Mouse (Mus musculus) CH12.LX (cell line): ENCODE measurements around the gene Lrp4. TPM values are rescaled to one million over a fixed set of nuclear protein-coding genes. Genes with fewer than 3 reads are reported as not detected.

ENCODE experiments used
- DNase-seq: peaks from one replicate; pipeline ENCODE4 v3.0.0-alpha.2; 2013; ENCODE audit errors: extremely low read depth
- H3K27ac ChIP-seq: 2 replicates; pipeline ENCODE4 v1.5.1; 2012; ENCODE audit warnings: low read depth, mild to moderate bottlenecking, control low read depth, moderate library complexity; ENCODE audit not compliant: insufficient read depth
- H3K27me3 ChIP-seq: replicated peaks from 2 replicates; pipeline ENCODE3; 2012; ENCODE audit warnings: inconsistent platforms
- H3K36me3 ChIP-seq, 2 experiments: replicated peaks in 1 of 2; 2 replicates each; pipeline versions ENCODE3 to v1.6.1; 2012; ENCODE audit warnings: inconsistent platforms in 1 of 2, low read length in 1 of 2, mild to moderate bottlenecking in 1 of 2, mixed read lengths in 1 of 2, moderate library complexity in 1 of 2; ENCODE audit not compliant: control insufficient read depth in 1 of 2, insufficient read depth in 1 of 2
- H3K4me1 ChIP-seq, 2 experiments: 2 replicates each; pipeline ENCODE4 v1.6.1; 2012; ENCODE audit warnings: inconsistent platforms in 1 of 2, moderate library complexity in 1 of 2; ENCODE audit not compliant: insufficient read depth in 2 of 2, control insufficient read depth in 1 of 2
- H3K4me2 ChIP-seq: 2 replicates; pipeline ENCODE4 v1.6.1; 2012; ENCODE audit warnings: low read depth, mild to moderate bottlenecking, control low read depth; ENCODE audit not compliant: poor library complexity, insufficient read depth, severe bottlenecking
- H3K4me3 ChIP-seq, 3 experiments: fragments of 150-350 bp in 1 of 3; sonication (generic) in 1 of 3; replicated peaks in 1 of 3; 2 replicates each; pipeline versions ENCODE3 to v1.5.1; 2011 to 2012; ENCODE audit warnings: low read depth in 2 of 3, low read length in 2 of 3, mild to moderate bottlenecking in 2 of 3, moderate library complexity in 2 of 3, control low read depth in 1 of 3, improper control_type of control experiment in 1 of 3, inconsistent platforms in 1 of 3, mixed read lengths in 1 of 3; ENCODE audit not compliant: poor library complexity in 1 of 3
- H3K79me2 ChIP-seq: replicated peaks from 2 replicates; pipeline ENCODE4 v1.6.1; 2012; ENCODE audit warnings: mild to moderate bottlenecking, moderate library complexity; ENCODE audit not compliant: control insufficient read depth, poor library complexity, insufficient read depth, severe bottlenecking; ENCODE audit errors: extremely low read depth
- H3K9ac ChIP-seq: 2 replicates; pipeline ENCODE4 v1.6.1; 2012; ENCODE audit warnings: low read depth, mild to moderate bottlenecking, control low read depth, moderate library complexity; ENCODE audit not compliant: insufficient read depth
- H3K9me3 ChIP-seq: replicated peaks from 2 replicates; pipeline ENCODE3; 2012; ENCODE audit warnings: low read length, inconsistent platforms, mixed read lengths
- BHLHE40 ChIP-seq: IDR thresholded peaks from 2 replicates; pipeline ENCODE4 v1.6.1; 2011; ENCODE audit warnings: mild to moderate bottlenecking, low read depth, low read length, improper control_type of control experiment
- CHD1 ChIP-seq: IDR thresholded peaks from 2 replicates; pipeline ENCODE4 v1.6.1; 2012; ENCODE audit warnings: low read depth, low read length, improper control_type of control experiment, inconsistent platforms
- CHD2 ChIP-seq: IDR thresholded peaks from 2 replicates; pipeline ENCODE4 v1.6.1; 2011; ENCODE audit warnings: low read length, improper control_type of control experiment
- CTCF ChIP-seq, 2 experiments: IDR thresholded peaks in 1 of 2; conservative IDR thresholded peaks in 1 of 2; 2 replicates each; pipeline ENCODE4 v1.5.1; 2011 to 2012; ENCODE audit warnings: low read depth in 2 of 2, low read length in 2 of 2, improper control_type of control experiment in 1 of 2, inconsistent platforms in 1 of 2, mild to moderate bottlenecking in 1 of 2, moderate library complexity in 1 of 2
- EP300 ChIP-seq: IDR thresholded peaks from 2 replicates; pipeline ENCODE4 v1.6.1; 2011; ENCODE audit warnings: low read length, improper control_type of control experiment
- GABPA ChIP-seq: IDR thresholded peaks from 2 replicates; pipeline ENCODE4 v1.6.1; 2012; ENCODE audit warnings: low read depth, low read length, improper control_type of control experiment, inconsistent platforms; ENCODE audit not compliant: insufficient replicate concordance
- HCFC1 ChIP-seq: IDR thresholded peaks from 2 replicates; pipeline ENCODE4 v1.6.1; 2012; ENCODE audit warnings: low read depth, mild to moderate bottlenecking, inconsistent platforms, low read length, improper control_type of control experiment
- JUN ChIP-seq: IDR thresholded peaks from 2 replicates; pipeline ENCODE4 v1.6.1; 2011; ENCODE audit warnings: low read depth, mild to moderate bottlenecking, low read length, improper control_type of control experiment, moderate library complexity; ENCODE audit not compliant: insufficient read depth
- KAT2A ChIP-seq: IDR thresholded peaks from 2 replicates; pipeline ENCODE4 v1.6.1; 2012; ENCODE audit warnings: low read length, improper control_type of control experiment, inconsistent platforms; ENCODE audit not compliant: insufficient replicate concordance
- MAFK ChIP-seq: IDR thresholded peaks from 2 replicates; pipeline ENCODE4 v1.6.1; 2011; ENCODE audit warnings: low read length, improper control_type of control experiment; ENCODE audit not compliant: insufficient replicate concordance
- MAX ChIP-seq: IDR thresholded peaks from 2 replicates; pipeline ENCODE4 v1.6.1; 2011; ENCODE audit warnings: low read length, improper control_type of control experiment
- MAZ ChIP-seq: IDR thresholded peaks from 2 replicates; pipeline ENCODE4 v1.6.1; 2012; ENCODE audit warnings: low read depth, mild to moderate bottlenecking, inconsistent platforms, low read length, improper control_type of control experiment, moderate library complexity
- MEF2A ChIP-seq: IDR thresholded peaks from 2 replicates; pipeline ENCODE4 v1.6.1; 2014; ENCODE audit warnings: low read depth, mild to moderate bottlenecking, inconsistent platforms, low read length, improper control_type of control experiment, borderline replicate concordance
- MXI1 ChIP-seq: IDR thresholded peaks from 2 replicates; pipeline ENCODE4 v1.6.1; 2011; ENCODE audit warnings: mild to moderate bottlenecking, low read depth, low read length, improper control_type of control experiment
- MYC ChIP-seq: IDR thresholded peaks from 2 replicates; pipeline ENCODE4 v1.6.1; 2011; ENCODE audit warnings: low read depth, mild to moderate bottlenecking, improper control_type of control experiment, low read length
- NELFE ChIP-seq: IDR thresholded peaks from 2 replicates; pipeline ENCODE4 v1.6.1; 2011; ENCODE audit warnings: low read depth, low read length, improper control_type of control experiment
- POLR2AphosphoS2 ChIP-seq: IDR thresholded peaks from 2 replicates; pipeline ENCODE4 v1.6.1; 2011; ENCODE audit warnings: low read depth, low read length, improper control_type of control experiment
- RCOR1 ChIP-seq: conservative IDR thresholded peaks from 2 replicates; pipeline ENCODE4 v1.6.1; 2012; ENCODE audit warnings: low read depth, mild to moderate bottlenecking, inconsistent platforms, low read length, improper control_type of control experiment
- TCF12 ChIP-seq: IDR thresholded peaks from 2 replicates; pipeline ENCODE4 v1.6.1; 2014; ENCODE audit warnings: low read depth, mild to moderate bottlenecking, inconsistent platforms, low read length, improper control_type of control experiment
- UBTF ChIP-seq: IDR thresholded peaks from 2 replicates; pipeline ENCODE4 v1.6.1; 2012; ENCODE audit warnings: low read depth, mild to moderate bottlenecking, inconsistent platforms, low read length, improper control_type of control experiment, moderate library complexity
- USF1 ChIP-seq: IDR thresholded peaks from 2 replicates; pipeline ENCODE4 v1.6.1; 2014; ENCODE audit warnings: low read depth, mild to moderate bottlenecking, inconsistent platforms, low read length, improper control_type of control experiment
- USF2 ChIP-seq: conservative IDR thresholded peaks from 2 replicates; pipeline ENCODE4 v1.6.1; 2011; ENCODE audit warnings: low read depth, low read length, improper control_type of control experiment
- ZC3H11A ChIP-seq: IDR thresholded peaks from 2 replicates; pipeline ENCODE4 v1.6.1; 2012; ENCODE audit warnings: low read depth, mild to moderate bottlenecking, inconsistent platforms, low read length, improper control_type of control experiment
- ZKSCAN1 ChIP-seq: IDR thresholded peaks from 2 replicates; pipeline ENCODE4 v1.6.1; 2012; ENCODE audit warnings: low read depth, inconsistent platforms, low read length, improper control_type of control experiment, borderline replicate concordance
- ZNF384 ChIP-seq: IDR thresholded peaks from 2 replicates; pipeline ENCODE4 v1.6.1; 2012; ENCODE audit warnings: low read depth, low read length, improper control_type of control experiment, inconsistent platforms
- dilution Hi-C: fragments of 300-500 bp; cut with MboI; formaldehyde crosslinking; loops from 2 replicates; pipeline ENCODE4 v1.14.3; 2020; ENCODE audit warnings: low sequenced_read_pairs; ENCODE audit not compliant: extremely low pct_unique_long_range_greater_than_20kb, extremely low pct_ligation_motif_present
- in situ Hi-C: fragments of 300-500 bp; cut with MboI; formaldehyde crosslinking; loops from 3 replicates; pipeline ENCODE4 v1.14.3; 2019; ENCODE audit warnings: low sequenced_read_pairs, low pct_ligation_motif_present, low pct_unique_long_range_greater_than_20kb, mixed read lengths
- polyA plus RNA-seq: library from polyadenylated mRNA; unstranded; fragments of >175 nt; gene quantifications from 2 replicates; pipeline ENCODE4 v1.2.1, GENCODE M21; 2012; ENCODE audit warnings: low read depth; ENCODE audit not compliant: insufficient read length
- total RNA-seq, 2 experiments: library from RNA; depleted of rRNA; stranded (reverse); fragments of 300-350 nt in 1 of 2; fragments of >200 nt in 1 of 2; gene quantifications; 2 replicates each; pipeline ENCODE4 v1.2.3; 2012 to 2014

Gene Lrp4
- total and polyA plus RNA-seq, 3 experiments = 0.91 to 5.9 (median 1.0) TPM

DNA sequence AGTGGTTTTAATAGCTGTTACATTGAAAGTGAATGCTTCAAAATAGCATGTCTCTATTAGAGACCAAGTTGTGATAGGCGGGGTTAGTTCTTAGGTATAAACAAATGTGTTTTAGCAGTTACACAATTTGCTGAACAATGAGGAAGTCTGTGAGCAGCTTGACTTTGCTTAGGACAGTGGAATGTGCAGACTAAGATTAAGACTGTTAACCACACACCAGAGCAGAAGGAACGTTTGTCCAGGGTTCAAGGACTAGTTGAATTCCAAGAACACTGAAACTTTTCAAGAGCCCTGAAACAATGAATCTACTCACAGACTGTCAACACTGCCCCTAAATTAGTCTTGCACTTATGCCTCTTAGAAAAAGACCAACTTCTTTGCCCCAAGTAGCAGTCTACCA lies 15.6 kb upstream of the Lrp4 start:
- dilution Hi-C loops (no loop called here), in situ Hi-C loops (no loop called here)

GRCm38 (mm10) chr2:91442241-91442640 lies 15.1 kb upstream of the Lrp4 start:
- Histone ChIP-seq H3K4me1 (peaks cover 0 to 16% of the 10 kb centered on the region in 2 experiments; a peak in 2 of 4 replicates), H3K9ac (no peak overlapping the region), H3K4me3 (no peak overlapping the region), H3K27me3 (no peaks in the 10 kb centered on the region), H3K27ac (no peak overlapping the region), H3K36me3 (peaks cover 0 to 3% of the 10 kb centered on the region in 2 experiments), H3K79me2 (no peaks in the 10 kb centered on the region; the same call in 1 of the 2 replicates), H3K9me3 (peaks cover under 1% of the 10 kb centered on the region), H3K4me2 (no peak overlapping the region)
- no peak for DNase-seq
- in situ Hi-C loops = no loop called here
- no peak for TF ChIP-seq CHD1
- TF ChIP-seq GABPA = no peak
- TF ChIP-seq NELFE = no peak
- no peak for TF ChIP-seq MAFK
- no peak for TF ChIP-seq MAX
- TF ChIP-seq POLR2AphosphoS2 = no peak
- no peak for TF ChIP-seq MAZ
- no peak for TF ChIP-seq JUN
- TF ChIP-seq TCF12 = no peak
- TF ChIP-seq CTCF (conservative IDR thresholded peaks at IDR 0.05 in 1 of 2, IDR thresholded peaks at IDR 0.05 in 1 of 2; ENCODE audit: low read depth in 2 of 2, low read length in 2 of 2) = no peak
- TF ChIP-seq BHLHE40 = no peak
- TF ChIP-seq RCOR1 = no peak
- no peak for TF ChIP-seq MYC
- dilution Hi-C loops = no loop called here

More for the DNA sequence above, 15.6 kb upstream of the Lrp4 start:
- Histone ChIP-seq H3K4me2 (no peak overlapping the region), H3K36me3 (peaks cover 0 to 3% of the 10 kb centered on the region in 2 experiments), H3K9ac (no peak overlapping the region)
- no peak for TF ChIP-seq HCFC1
- TF ChIP-seq EP300 = no peak
- no peak for TF ChIP-seq ZKSCAN1
- no peak for TF ChIP-seq UBTF
- TF ChIP-seq CTCF (conservative IDR thresholded peaks at IDR 0.05 in 1 of 2, IDR thresholded peaks at IDR 0.05 in 1 of 2; ENCODE audit: low read depth in 2 of 2, low read length in 2 of 2) = no peak
- TF ChIP-seq USF2 = no peak
- no peak for TF ChIP-seq CHD2
- no peak for TF ChIP-seq MXI1
- TF ChIP-seq MAFK = no peak
- no peak for TF ChIP-seq NELFE
- TF ChIP-seq USF1 = no peak
- TF ChIP-seq MEF2A = no peak
- no peak for TF ChIP-seq ZNF384
- no peak for TF ChIP-seq JUN
- TF ChIP-seq ZC3H11A = no peak
- no peak for TF ChIP-seq POLR2AphosphoS2
- TF ChIP-seq KAT2A = no peak
- no peak for TF ChIP-seq RCOR1
- TF ChIP-seq, all 38 proteins: peak for 0
- no peak overlapping the region for H3K4me3 ChIP-seq
- DNase-seq = no peak
- H3K4me1 ChIP-seq = peaks cover 0 to 16% of the 10 kb centered on the region in 2 experiments; a peak in 2 of 4 replicates
- no peaks in the 10 kb centered on the region for H3K27me3 ChIP-seq
- H3K79me2 ChIP-seq = no peaks in the 10 kb centered on the region; the same call in 1 of the 2 replicates
- H3K9me3 ChIP-seq = no peaks in the 10 kb centered on the region
- H3K27ac ChIP-seq = no peak overlapping the region
